Mouse (Mus musculus) G1E (cell line): Measurements from ENCODE around the gene Enox1. TPM values are rescaled to one million over a fixed set of nuclear protein-coding genes. Genes with fewer than 3 reads are reported as not detected.

Experiments
- ATAC-seq: 2 replicates; pipeline ENCODE4 v1.8.0; 2016; ENCODE audit warnings: mild to moderate bottlenecking; ENCODE audit not compliant: insufficient number of reproducible peaks, poor library complexity, low FRiP score, severe bottlenecking; ENCODE audit errors: extremely low read depth
- DNase-seq: peaks from one replicate; pipeline ENCODE4 v3.0.0; 2012; ENCODE audit warnings: low spot score
- H3K27me3 ChIP-seq: 2 replicates; pipeline ENCODE4 v1.6.1; 2012; ENCODE audit warnings: mild to moderate bottlenecking, low read length, inconsistent platforms; ENCODE audit not compliant: insufficient read depth
- H3K36me3 ChIP-seq: replicated peaks from 2 replicates; pipeline ENCODE3; 2012; ENCODE audit warnings: mild to moderate bottlenecking, inconsistent platforms
- H3K4me1 ChIP-seq: 2 replicates; pipeline ENCODE4 v1.6.1; 2012; ENCODE audit warnings: low read depth, low read length, inconsistent platforms, mixed read lengths; ENCODE audit not compliant: insufficient read depth
- H3K4me3 ChIP-seq: 2 replicates; pipeline ENCODE4 v1.5.1; 2012; ENCODE audit warnings: low read depth, mild to moderate bottlenecking, inconsistent platforms, low read length, moderate library complexity, mixed read lengths
- H3K9me3 ChIP-seq: replicated peaks from 2 replicates; pipeline ENCODE4 v1.6.1; 2012; ENCODE audit warnings: inconsistent platforms
- CTCF ChIP-seq: IDR thresholded peaks from 2 replicates; pipeline ENCODE4 v1.5.1; 2012; ENCODE audit warnings: low read depth, low read length, inconsistent platforms, mixed read lengths
- GATA1 ChIP-seq: IDR thresholded peaks from 2 replicates; pipeline ENCODE4 v1.6.1; 2012; ENCODE audit warnings: borderline replicate concordance, low read length, inconsistent platforms, mixed read lengths
- GATA2 ChIP-seq: IDR thresholded peaks from 2 replicates; pipeline ENCODE4 v1.6.1; 2012; ENCODE audit warnings: low read depth, low read length, inconsistent platforms, borderline replicate concordance
- POLR2AphosphoS5 ChIP-seq: IDR thresholded peaks from 2 replicates; pipeline ENCODE4 v1.6.1; 2012; ENCODE audit warnings: low read depth, low read length, inconsistent platforms; ENCODE audit not compliant: insufficient replicate concordance
- TAL1 ChIP-seq: conservative IDR thresholded peaks from 2 replicates; pipeline ENCODE4 v1.6.1; 2012; ENCODE audit warnings: low read depth, low read length, inconsistent platforms, mixed read lengths
- polyA plus RNA-seq: library from polyadenylated mRNA; stranded (reverse); fragments of >175 nt; gene quantifications from 2 replicates; pipeline ENCODE4 v1.2.3, GENCODE M21; 2012
- total RNA-seq, 2 experiments: library from RNA; stranded (forward) in 1 of 2; stranded (reverse) in 1 of 2; fragments of 200-1000 nt in 1 of 2; fragments of >200 nt in 1 of 2; fragmentation: Nextera tagmentation in 1 of 2; gene quantifications; 2 replicates each; pipeline ENCODE4 v1.2.3; 2014 to 2017

The Enox1 gene
- total and polyA plus RNA-seq, 3 experiments = 0.05 TPM; not detected in 2

GRCm38 (mm10) chr14:77248946-77249345 lies 92.4 kb downstream of the Enox1 start:
- Histone ChIP-seq H3K4me3 (no peak overlapping the region), H3K9me3 (peaks cover 17% of the 10 kb centered on the region), H3K27me3 (no peaks in the 10 kb centered on the region), H3K36me3 (no peaks in the 10 kb centered on the region), H3K4me1 (no peaks in the 10 kb centered on the region)
- ATAC-seq = no peak
- no peak for TF ChIP-seq GATA2
- no peak for TF ChIP-seq CTCF
- TF ChIP-seq GATA1 = no peak
- TF ChIP-seq TAL1 = no peak
- no peak for TF ChIP-seq POLR2AphosphoS5
- DNase-seq = no peak

DNA sequence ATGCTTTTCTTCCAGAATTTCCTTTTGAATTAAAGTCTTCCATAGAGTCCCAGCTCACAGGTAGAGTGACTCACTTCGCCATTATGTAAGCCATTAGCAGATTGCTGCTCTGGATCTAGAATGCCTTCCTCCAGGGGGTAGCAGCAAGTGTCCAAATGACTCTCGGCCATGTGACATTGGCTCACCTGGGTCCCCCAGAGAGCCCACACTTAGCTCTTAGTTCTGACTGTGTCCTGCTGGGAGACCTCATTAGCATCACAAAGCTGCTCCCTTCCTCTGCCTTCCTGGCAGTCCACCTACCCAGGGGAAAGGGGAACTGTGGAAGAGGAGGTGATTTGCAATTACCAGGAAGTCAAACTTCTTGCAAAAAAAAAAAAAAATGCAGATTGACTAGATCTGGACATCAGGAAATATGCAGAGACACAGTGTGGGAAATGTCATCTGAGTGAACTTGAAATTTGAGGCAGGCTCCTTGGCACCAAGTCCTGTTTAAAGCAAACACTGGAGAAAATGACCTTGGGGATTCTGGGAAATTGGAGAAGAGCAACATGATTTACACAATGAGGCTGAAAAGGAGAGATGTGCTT lies 94.2 kb downstream of the Enox1 start:
- H3K36me3 ChIP-seq = no peaks in the 10 kb centered on the region
- no peaks in the 10 kb centered on the region for H3K4me1 ChIP-seq
- DNase-seq (no peak), ATAC-seq (no peak)
- peaks cover 19% of the 10 kb centered on the region for H3K9me3 ChIP-seq
- H3K4me3 ChIP-seq = no peak overlapping the region
- no peak for TF ChIP-seq POLR2AphosphoS5
- no peak for TF ChIP-seq CTCF
- TF ChIP-seq GATA1 = no peak
- TF ChIP-seq TAL1 = no peak
- no peak for TF ChIP-seq GATA2
- H3K27me3 ChIP-seq = no peaks in the 10 kb centered on the region

DNA sequence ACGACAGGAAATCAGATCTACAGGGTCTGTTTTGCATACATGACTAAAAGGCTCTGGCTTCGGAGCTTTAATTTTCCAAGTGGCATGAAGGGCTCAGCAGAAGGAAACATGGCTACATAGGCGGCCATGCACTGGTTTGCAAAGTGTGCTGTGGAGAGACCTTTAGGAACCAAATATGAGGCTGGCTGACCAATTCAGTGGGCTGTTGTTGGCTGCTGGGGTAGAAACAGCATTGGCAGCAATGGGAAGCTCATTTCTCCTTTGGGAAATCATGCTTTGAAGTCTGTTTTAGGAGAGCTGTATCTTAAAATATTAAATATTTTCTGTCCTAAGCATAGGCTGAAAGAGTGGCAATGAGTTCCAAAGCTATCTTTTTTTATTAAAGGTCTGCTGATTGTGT lies 98.6 kb downstream of the Enox1 start:
- Histone ChIP-seq H3K36me3 (no peaks in the 10 kb centered on the region), H3K27me3 (no peaks in the 10 kb centered on the region), H3K9me3 (peaks cover 32% of the 10 kb centered on the region), H3K4me1 (no peaks in the 10 kb centered on the region), H3K4me3 (no peak overlapping the region)
- ATAC-seq (no peak), DNase-seq (no peak)
- TF ChIP-seq GATA1 (no peak), TAL1 (no peak), GATA2 (no peak), POLR2AphosphoS5 (no peak), CTCF (no peak)

- no peaks in the 10 kb centered on the region for H3K36me3 ChIP-seq
- no peak for ATAC-seq
These were observed 99.1 kb downstream of the Enox1 start for GRCm38 (mm10) chr14:77255711-77256110.

GRCm38 (mm10) chr14:77256943-77257342 lies 100.4 kb downstream of the Enox1 start:
- H3K27me3 ChIP-seq = no peaks in the 10 kb centered on the region
- no peak overlapping the region for H3K4me3 ChIP-seq
- no peaks in the 10 kb centered on the region for H3K4me1 ChIP-seq
- no peaks in the 10 kb centered on the region for H3K36me3 ChIP-seq
- TF ChIP-seq GATA1 = no peak
- TF ChIP-seq TAL1 = no peak
- TF ChIP-seq CTCF = no peak
- TF ChIP-seq POLR2AphosphoS5 = no peak
- TF ChIP-seq GATA2 = no peak
- no peak for ATAC-seq
- peaks cover 41% of the 10 kb centered on the region for H3K9me3 ChIP-seq
- DNase-seq = no peak

More at GRCm38 (mm10) chr14:77255711-77256110, 99.1 kb downstream of the Enox1 start:
- TF ChIP-seq TAL1 = no peak
- no peak for TF ChIP-seq CTCF
- TF ChIP-seq GATA1 = no peak
- TF ChIP-seq POLR2AphosphoS5 = no peak
- H3K4me3 ChIP-seq = no peak overlapping the region
- H3K9me3 ChIP-seq = peaks cover 36% of the 10 kb centered on the region
- H3K27me3 ChIP-seq = no peaks in the 10 kb centered on the region
- no peak for DNase-seq
- H3K4me1 ChIP-seq = no peaks in the 10 kb centered on the region

DNA sequence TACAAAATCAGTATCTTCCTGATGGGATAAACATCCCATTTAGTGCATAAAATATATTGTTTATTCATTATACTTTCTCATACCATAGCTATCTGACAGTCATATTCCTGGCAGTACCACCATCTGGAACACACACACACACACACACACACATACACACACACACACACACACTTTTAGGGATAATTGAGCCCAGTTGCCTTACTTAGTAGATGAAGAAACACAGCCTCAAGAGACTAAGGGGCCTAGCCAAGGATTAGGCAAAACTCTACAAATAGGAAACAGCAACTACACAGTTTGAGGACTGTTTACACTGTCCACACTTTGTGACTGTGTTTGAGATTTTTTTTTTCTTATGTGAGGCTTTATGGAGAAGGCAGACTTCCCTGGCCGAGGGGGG lies 100.9 kb downstream of the Enox1 start:
- H3K4me1 ChIP-seq = no peaks in the 10 kb centered on the region
- peaks cover 44% of the 10 kb centered on the region for H3K9me3 ChIP-seq
- no peak for ATAC-seq
- no peaks in the 10 kb centered on the region for H3K27me3 ChIP-seq
- TF ChIP-seq GATA2 = no peak
- TF ChIP-seq TAL1 = no peak
- no peak for TF ChIP-seq CTCF
- no peak for TF ChIP-seq POLR2AphosphoS5
- TF ChIP-seq GATA1 = no peak
- H3K4me3 ChIP-seq = no peak overlapping the region
- DNase-seq = no peak
- no peaks in the 10 kb centered on the region for H3K36me3 ChIP-seq
